Mouse (Mus musculus): Measurements from ENCODE around the gene Ipcef1. TPM values are rescaled to one million over a fixed set of nuclear protein-coding genes. Genes with fewer than 3 reads are reported as not detected.
A peak's percentile ranks its signal among the peaks of the same experiment; 100 is the strongest.
"Not testable (repeated sequence)": the region's sequence is repeated elsewhere in the genome, so short reads cannot be mapped to it uniquely, and the experiment has no call there.

Ipcef1 gene
- total and polyA plus RNA-seq, 3 experiments, result 1.7 to 6.8 (median 4.1) TPM

- H3K9me3 ChIP-seq (replicated peaks; ENCODE audit: low read length), result peaks cover 6% of the 10 kb centered on the region
- peaks cover 3 to 18% of the 10 kb centered on the region in 2 experiments; a peak in 2 of 4 replicates for H3K4me1 ChIP-seq (ENCODE audit: control insufficient read depth in 1 of 2, insufficient read depth in 2 of 2)
- TF ChIP-seq TBP (conservative IDR thresholded peaks at IDR 0.05; ENCODE audit: low read depth, low read length) (no peak), PAX5 (IDR thresholded peaks at IDR 0.05; ENCODE audit: low read length) (no peak), ZNF384 (IDR thresholded peaks at IDR 0.05; ENCODE audit: low read depth, low read length) (peak; percentile 90), MYC (IDR thresholded peaks at IDR 0.05; ENCODE audit: low read depth, low read length) (no peak), CHD1 (IDR thresholded peaks at IDR 0.05; ENCODE audit: low read depth, low read length) (no peak), JUND (conservative IDR thresholded peaks at IDR 0.05; ENCODE audit: low read depth, low read length) (0 out of 2 replicates have a peak, but pooled peaks have one; percentile 25), CHD2 (IDR thresholded peaks at IDR 0.05; ENCODE audit: low read length) (no peak), E2F4 (IDR thresholded peaks at IDR 0.05; ENCODE audit: insufficient replicate concordance, low read depth, low read length) (no peak), ZKSCAN1 (IDR thresholded peaks at IDR 0.05; ENCODE audit: borderline replicate concordance, low read depth, low read length) (no peak), NRF1 (IDR thresholded peaks at IDR 0.05; ENCODE audit: low read depth, low read length) (no peak), CTCF (conservative IDR thresholded peaks at IDR 0.05 in 1 of 2, IDR thresholded peaks at IDR 0.05 in 1 of 2; ENCODE audit: low read depth in 2 of 2, low read length in 2 of 2) (0 out of 4 replicates have a peak, but pooled peaks of 1 of the 2 experiments have one; percentile 17), RCOR1 (conservative IDR thresholded peaks at IDR 0.05; ENCODE audit: low read depth, low read length) (no peak), SIN3A (IDR thresholded peaks at IDR 0.05; ENCODE audit: low read length) (no peak), MEF2A (IDR thresholded peaks at IDR 0.05; ENCODE audit: borderline replicate concordance, low read depth, low read length) (no peak), UBTF (IDR thresholded peaks at IDR 0.05; ENCODE audit: low read depth, low read length) (no peak), MAFK (IDR thresholded peaks at IDR 0.05; ENCODE audit: insufficient replicate concordance, low read length) (no peak), MXI1 (IDR thresholded peaks at IDR 0.05; ENCODE audit: low read depth, low read length) (no peak), ELF1 (IDR thresholded peaks at IDR 0.05; ENCODE audit: low read depth, low read length) (no peak), HCFC1 (IDR thresholded peaks at IDR 0.05; ENCODE audit: low read depth, low read length) (no peak), RAD21 (IDR thresholded peaks at IDR 0.05; ENCODE audit: low read depth, low read length) (peak; percentile 27), MAZ (IDR thresholded peaks at IDR 0.05; ENCODE audit: low read depth, low read length) (no peak), JUN (IDR thresholded peaks at IDR 0.05; ENCODE audit: insufficient read depth, low read depth, low read length) (no peak; the same call in 1 of the 2 replicates), BHLHE40 (IDR thresholded peaks at IDR 0.05; ENCODE audit: low read depth, low read length) (no peak), ZMIZ1 (IDR thresholded peaks at IDR 0.05; ENCODE audit: low read depth, low read length) (no peak)
- no peaks in the 10 kb centered on the region for H3K27me3 ChIP-seq (replicated peaks)
- no peak overlapping the region for H3K9ac ChIP-seq (ENCODE audit: insufficient read depth, low read depth)
- H3K36me3 ChIP-seq (replicated peaks in 1 of 2; ENCODE audit: control insufficient read depth in 1 of 2, insufficient read depth in 1 of 2, low read length in 1 of 2), result peaks cover 0 to 5% of the 10 kb centered on the region in 2 experiments
- in situ Hi-C loops (cut with MboI; ENCODE audit: low pct_ligation_motif_present, low pct_unique_long_range_greater_than_20kb, low sequenced_read_pairs), result loop anchor here (25.0 kb wide), 1 partner anchor 118 kb away; no protein-coding TSS in a partner anchor
- H3K4me2 ChIP-seq (ENCODE audit: insufficient read depth, low read depth, poor library complexity, severe bottlenecking), result no peak overlapping the region
- no peak overlapping the region for H3K27ac ChIP-seq (ENCODE audit: insufficient read depth, low read depth)
- dilution Hi-C loops (cut with MboI; ENCODE audit: extremely low pct_ligation_motif_present, extremely low pct_unique_long_range_greater_than_20kb, low sequenced_read_pairs), result no loop called here
- peak; percentile 39 for DNase-seq (ENCODE audit: extremely low read depth)
- no peak overlapping the region for H3K4me3 ChIP-seq (replicated peaks in 1 of 3; ENCODE audit: low read depth in 2 of 3, low read length in 2 of 3, poor library complexity in 1 of 3)
- no peaks in the 10 kb centered on the region for H3K79me2 ChIP-seq (replicated peaks; ENCODE audit: control insufficient read depth, extremely low read depth, insufficient read depth, poor library complexity, severe bottlenecking)
These were observed 47.2 kb downstream of the Ipcef1 start for GRCm38 (mm10) chr10:7004980-7005538.

- dilution Hi-C loops (cut with MboI; ENCODE audit: extremely low pct_ligation_motif_present, extremely low pct_unique_long_range_greater_than_20kb, low sequenced_read_pairs), result not testable (repeated sequence)
These were observed 48.4 kb downstream of the Ipcef1 start for GRCm38 (mm10) chr10:7003898-7004297.

More at GRCm38 (mm10) chr10:7003898-7004297, 48.4 kb downstream of the Ipcef1 start:
- peaks cover 3 to 15% of the 10 kb centered on the region in 2 experiments; a peak in 2 of 4 replicates for H3K4me1 ChIP-seq (ENCODE audit: control insufficient read depth in 1 of 2, insufficient read depth in 2 of 2)
- H3K36me3 ChIP-seq (replicated peaks in 1 of 2; ENCODE audit: control insufficient read depth in 1 of 2, insufficient read depth in 1 of 2, low read length in 1 of 2); H3K4me2 ChIP-seq (ENCODE audit: insufficient read depth, low read depth, poor library complexity, severe bottlenecking); H3K27ac ChIP-seq (ENCODE audit: insufficient read depth, low read depth); H3K9me3 ChIP-seq (replicated peaks; ENCODE audit: low read length); H3K4me3 ChIP-seq (replicated peaks in 1 of 3; ENCODE audit: low read depth in 2 of 3, low read length in 2 of 3, poor library complexity in 1 of 3); H3K27me3 ChIP-seq (replicated peaks); H3K9ac ChIP-seq (ENCODE audit: insufficient read depth, low read depth); H3K79me2 ChIP-seq (replicated peaks; ENCODE audit: control insufficient read depth, extremely low read depth, insufficient read depth, poor library complexity, severe bottlenecking); DNase-seq (ENCODE audit: extremely low read depth): not testable (repeated sequence)
- in situ Hi-C loops (cut with MboI; ENCODE audit: low pct_ligation_motif_present, low pct_unique_long_range_greater_than_20kb, low sequenced_read_pairs), result loop anchor here (25.0 kb wide), 1 partner anchor 117 kb away; no protein-coding TSS in a partner anchor

Data from CH12.LX (cell line).